Mouse (Mus musculus) A20 (cell line): ENCODE data around the gene Otor.

Source experiments
- DNase-seq: peaks from one replicate; pipeline ENCODE4 v3.0.0-alpha.2; 2011; ENCODE audit warnings: low read depth, low spot score

The Otor gene

GRCm38 (mm10) chr2:143118221-143118620, 39.9 kb downstream of the Otor start:
- no peak for DNase-seq

- no peak for DNase-seq
Measured at GRCm38 (mm10) chr2:143131098-143131646, 52.9 kb downstream of the Otor start.
